Mouse (Mus musculus): ENCODE results near the gene Ube2r2.

DNA sequence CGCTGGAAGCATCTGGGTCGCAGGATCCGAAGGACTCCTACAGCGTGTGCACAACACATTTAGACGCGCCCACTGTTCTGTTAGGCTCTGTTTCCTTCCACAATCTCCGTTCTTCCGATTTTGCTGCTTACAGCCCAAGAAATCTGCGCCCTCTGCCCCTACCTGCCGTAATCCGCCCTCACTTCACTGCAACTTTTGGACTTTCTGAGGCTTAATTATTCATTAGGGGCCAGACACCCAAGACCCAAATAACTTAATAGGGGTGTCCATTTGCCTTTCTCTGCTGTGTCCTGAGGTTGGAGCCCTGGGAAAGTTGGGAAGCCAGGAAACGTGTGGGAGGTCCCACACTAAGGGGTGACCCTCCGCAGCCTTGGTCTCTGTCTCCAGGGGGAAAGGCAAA is 38.2 kb upstream of the Ube2r2 start:
- no peak for TF ChIP-seq CTCF (IDR thresholded peaks at IDR 0.05; ENCODE audit: low read depth, low read length)
- no peak for TF ChIP-seq TAL1 (conservative IDR thresholded peaks at IDR 0.05; ENCODE audit: low read depth, low read length)
- TF ChIP-seq POLR2AphosphoS5 (IDR thresholded peaks at IDR 0.05; ENCODE audit: insufficient replicate concordance, low read depth, low read length) = no peak
- TF ChIP-seq GATA1 (IDR thresholded peaks at IDR 0.05; ENCODE audit: borderline replicate concordance, low read length) = no peak

Data from G1E (cell line).